Mouse (Mus musculus) bone marrow macrophage, adult 2 months (primary cell): Measurements from ENCODE around the gene Dnajc11.

Experiments
- CTCF ChIP-seq: IDR thresholded peaks from 2 replicates; pipeline ENCODE4 v1.5.1; 2012; ENCODE audit warnings: low read depth, mild to moderate bottlenecking, low read length, moderate library complexity
- POLR2A ChIP-seq: IDR thresholded peaks from 2 replicates; pipeline ENCODE4 v1.6.1; 2012; ENCODE audit warnings: mild to moderate bottlenecking, low read depth, low read length, borderline replicate concordance

DNA sequence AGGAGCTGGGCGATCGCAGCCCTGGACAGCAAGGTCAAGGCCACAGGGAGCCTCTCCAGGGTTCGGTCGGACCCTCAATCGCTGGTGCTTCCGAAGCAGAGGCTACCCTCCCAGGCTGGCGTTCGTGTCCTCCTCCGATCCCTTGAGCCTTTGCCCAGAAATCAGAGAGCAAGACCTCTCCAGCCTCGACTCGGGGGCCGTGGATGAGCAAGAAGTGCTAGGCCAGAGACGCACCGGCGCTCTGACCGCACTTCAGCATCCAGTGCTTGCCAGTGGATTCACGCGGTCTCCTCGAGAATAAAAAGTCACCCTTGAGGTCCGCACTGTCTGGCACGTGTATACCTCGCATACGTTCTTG lies 703 bp downstream of the Dnajc11 start:
- TF ChIP-seq CTCF, result no peak
- no peak for TF ChIP-seq POLR2A
